Mouse (Mus musculus) heart, embryonic 13.5 days (tissue): ENCODE measurements around the gene Heatr1. TPM values are rescaled to one million over a fixed set of nuclear protein-coding genes. Genes with fewer than 3 reads are reported as not detected.

Experiments used
- ATAC-seq: fragments of 200-750 bp; cut with Nextera tagmentation; 2 replicates; pipeline ENCODE4 v1.8.0; 2017; ENCODE audit warnings: moderate TSS enrichment; ENCODE audit not compliant: insufficient number of reproducible peaks, low FRiP score, low TSS enrichment; ENCODE audit errors: extremely low read depth
- H3K27ac ChIP-seq: fragments of 300-500 bp; sonication (generic); replicated peaks from 2 replicates; pipeline ENCODE4 v1.5.1; 2015; ENCODE audit warnings: moderate library complexity, mild to moderate bottlenecking, inconsistent platforms
- H3K27me3 ChIP-seq: fragments of 300-500 bp; sonication (generic); replicated peaks from 2 replicates; pipeline ENCODE4 v1.6.1; 2015; ENCODE audit warnings: mild to moderate bottlenecking, inconsistent platforms
- H3K36me3 ChIP-seq: fragments of 300-500 bp; sonication (generic); 2 replicates; pipeline ENCODE4 v1.6.1; 2015; ENCODE audit warnings: mild to moderate bottlenecking, inconsistent platforms
- H3K4me1 ChIP-seq: fragments of 300-500 bp; sonication (generic); 2 replicates; pipeline ENCODE4 v1.6.1; 2015; ENCODE audit warnings: inconsistent platforms
- H3K4me2 ChIP-seq: fragments of 300-500 bp; sonication (generic); 2 replicates; pipeline ENCODE4 v1.6.1; 2015; ENCODE audit warnings: inconsistent platforms, mild to moderate bottlenecking, moderate library complexity
- H3K4me3 ChIP-seq: fragments of 300-500 bp; sonication (generic); 2 replicates; pipeline ENCODE4 v1.5.1; 2015; ENCODE audit warnings: moderate library complexity, mild to moderate bottlenecking, inconsistent platforms
- H3K9ac ChIP-seq: fragments of 300-500 bp; sonication (generic); 2 replicates; pipeline ENCODE4 v1.6.1; 2015; ENCODE audit warnings: inconsistent platforms, mild to moderate bottlenecking, moderate library complexity
- H3K9me3 ChIP-seq: fragments of 300-500 bp; sonication (generic); 2 replicates; pipeline ENCODE4 v1.6.1; 2016; ENCODE audit warnings: inconsistent platforms
- WGBS: fragments of 180-500 bp; shearing (Covaris S2); methylation state at CpG from one replicate; pipeline ENCODE4 v1.1.7; 2015; ENCODE audit warnings: mixed read lengths; 5-methylcytosine and 5-hydroxymethylcytosine counted together
- polyA plus RNA-seq: library from polyadenylated mRNA; unstranded; fragments of >200 nt; fragmentation: Nextera tagmentation; extraction: Ambion mirVana; gene quantifications from 2 replicates; pipeline ENCODE4 v1.2.1, GENCODE M21; 2015

Heatr1 gene
- polyA plus RNA-seq, 1 experiment from 2014 or later = 8.8 TPM

- Histone ChIP-seq H3K9ac (no peak overlapping the region), H3K36me3 (no peaks in the 10 kb centered on the region), H3K4me3 (no peak overlapping the region), H3K4me2 (no peak overlapping the region), H3K27ac (no peak overlapping the region), H3K4me1 (no peaks in the 10 kb centered on the region), H3K27me3 (peaks cover 9% of the 10 kb centered on the region; the same call in 1 of the 2 replicates), H3K9me3 (no peaks in the 10 kb centered on the region)
- WGBS = 85% methylated on average over 4 of the region's 4 CpGs
- ATAC-seq = no peak
Measured at GRCm38 (mm10) chr13:12476886-12477285, 82.1 kb downstream of the Heatr1 start.

GRCm38 (mm10) chr13:12478301-12478700 is 83.5 kb downstream of the Heatr1 start:
- no peak overlapping the region for H3K27ac ChIP-seq
- no peak for ATAC-seq
- H3K36me3 ChIP-seq = no peaks in the 10 kb centered on the region
- WGBS = 79% methylated on average over 15 of the region's 15 CpGs
- H3K9me3 ChIP-seq = no peaks in the 10 kb centered on the region
- H3K9ac ChIP-seq = no peak overlapping the region
- H3K4me1 ChIP-seq = no peaks in the 10 kb centered on the region
- no peak overlapping the region for H3K4me2 ChIP-seq
- H3K4me3 ChIP-seq = no peak overlapping the region
- H3K27me3 ChIP-seq = no peaks in the 10 kb centered on the region

GRCm38 (mm10) chr13:12479802-12480201 is 85.0 kb downstream of the Heatr1 start:
- 69% methylated on average over 6 of the region's 6 CpGs for WGBS
- H3K9me3 ChIP-seq = no peaks in the 10 kb centered on the region
- H3K27ac ChIP-seq = no peak overlapping the region
- ATAC-seq = no peak
- H3K4me1 ChIP-seq = no peaks in the 10 kb centered on the region
- no peaks in the 10 kb centered on the region for H3K27me3 ChIP-seq
- H3K36me3 ChIP-seq = no peaks in the 10 kb centered on the region
- H3K9ac ChIP-seq = no peak overlapping the region
- H3K4me3 ChIP-seq = no peak overlapping the region
- H3K4me2 ChIP-seq = no peak overlapping the region

GRCm38 (mm10) chr13:12485197-12485596 is 90.4 kb downstream of the Heatr1 start:
- no peak for ATAC-seq
- 60% methylated on average over 2 of the region's 2 CpGs for WGBS
- H3K4me1 ChIP-seq = no peaks in the 10 kb centered on the region

GRCm38 (mm10) chr13:12485640-12486039 is 90.8 kb downstream of the Heatr1 start:
- H3K27me3 ChIP-seq = no peaks in the 10 kb centered on the region
- 72% methylated on average over 7 of the region's 7 CpGs for WGBS
- no peak overlapping the region for H3K9ac ChIP-seq
- H3K36me3 ChIP-seq = no peaks in the 10 kb centered on the region
- H3K4me3 ChIP-seq = no peak overlapping the region
- no peak overlapping the region for H3K4me2 ChIP-seq
- H3K4me1 ChIP-seq = no peaks in the 10 kb centered on the region
- H3K27ac ChIP-seq = no peak overlapping the region
- ATAC-seq = no peak
- H3K9me3 ChIP-seq = no peaks in the 10 kb centered on the region

More at GRCm38 (mm10) chr13:12485197-12485596, 90.4 kb downstream of the Heatr1 start:
- no peaks in the 10 kb centered on the region for H3K36me3 ChIP-seq
- H3K4me2 ChIP-seq = no peak overlapping the region
- no peak overlapping the region for H3K9ac ChIP-seq
- H3K4me3 ChIP-seq = no peak overlapping the region
- no peaks in the 10 kb centered on the region for H3K9me3 ChIP-seq
- no peaks in the 10 kb centered on the region for H3K27me3 ChIP-seq
- no peak overlapping the region for H3K27ac ChIP-seq

Other genes with a start within 250 kb of the Heatr1 start
- 11.4 and 11.5 TPM in 2 replicates for gene Mtr, start 136.9 kb upstream of the Heatr1 start, polyA plus RNA-seq
- 1,324 and 1,364 TPM in 2 replicates for gene Actn2, start 54.3 kb upstream of the Heatr1 start, polyA plus RNA-seq
- gene Lgals8, start 69.9 kb downstream of the Heatr1 start, polyA plus RNA-seq = 13.5 and 14.5 TPM in 2 replicates
- gene Edaradd, start 125.4 kb downstream of the Heatr1 start, polyA plus RNA-seq = 0.46 and 0.49 TPM in 2 replicates
- 5.9 and 6.2 TPM in 2 replicates for gene Ero1lb, start 170.8 kb downstream of the Heatr1 start, polyA plus RNA-seq